Mouse (Mus musculus) large intestine, adult 2 months (tissue): ENCODE measurements around the gene Slc35f6. TPM values are rescaled to one million over a fixed set of nuclear protein-coding genes. Genes with fewer than 3 reads are reported as not detected.
"Not testable (repeated sequence)": the region's sequence is repeated elsewhere in the genome, so short reads cannot be mapped to it uniquely, and the experiment has no call there.

Experiments used
- DNase-seq: peaks from one replicate; pipeline ENCODE4 v3.0.0-alpha.2; 2012; ENCODE audit warnings: low read depth, low spot score
- WGBS: fragments of 180-500 bp; shearing (Covaris S2); methylation state at CpG from one replicate; pipeline ENCODE4 v1.1.7; 2018; 5-methylcytosine and 5-hydroxymethylcytosine counted together
- polyA plus RNA-seq: library from polyadenylated mRNA; depleted of rRNA; stranded (reverse); fragments of >200 nt; gene quantifications from 2 replicates; pipeline ENCODE4 v1.2.3, GENCODE M21; 2012; rRNA removed

Gene Slc35f6
- polyA plus RNA-seq, 1 experiment: 49.1 TPM

DNA sequence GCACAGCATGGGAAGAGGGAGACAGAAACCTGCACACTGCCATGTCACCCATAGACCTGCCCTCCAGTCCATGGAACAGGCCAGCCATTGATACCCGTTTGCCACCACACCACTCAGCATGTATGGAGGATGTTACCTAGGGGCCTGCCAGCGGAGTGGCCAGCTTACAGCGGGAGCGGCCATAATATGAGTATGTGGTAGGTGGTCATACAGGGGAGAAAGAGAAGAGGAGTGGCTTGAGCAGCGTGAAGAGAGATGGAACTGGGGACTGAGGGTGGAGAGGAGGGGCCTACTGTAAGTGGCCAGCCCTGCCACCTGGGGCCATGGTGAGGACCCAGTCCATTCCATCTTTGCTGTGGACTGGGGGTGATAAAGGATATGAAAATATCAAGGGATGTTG is 34.2 kb downstream of the Slc35f6 start:
- WGBS: 87% methylated on average over 5 of the region's 5 CpGs

GRCm38 (mm10) chr5:30682967-30683600 is 35.4 kb downstream of the Slc35f6 start:
- no peak for DNase-seq

More for the DNA sequence above, 34.2 kb downstream of the Slc35f6 start:
- no peak for DNase-seq

DNA sequence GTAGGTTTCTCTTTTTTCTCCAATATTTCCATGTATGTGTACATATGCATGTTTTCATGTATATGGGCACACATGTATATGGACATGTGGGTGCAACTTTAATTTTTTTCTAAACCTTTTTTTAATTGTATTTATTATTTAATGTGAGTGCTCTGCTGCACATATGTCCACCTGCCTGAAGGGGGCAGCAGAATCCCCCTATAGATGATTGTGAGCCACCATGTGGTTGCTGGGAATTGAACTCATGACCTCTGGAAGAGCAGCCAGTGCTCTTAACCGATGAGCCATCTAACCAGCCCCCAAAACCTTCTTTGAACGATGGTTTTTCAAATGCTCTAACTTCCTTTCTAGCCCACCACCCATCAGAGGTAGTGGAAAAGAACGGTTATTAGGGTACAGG is 36.3 kb downstream of the Slc35f6 start:
- no peak for DNase-seq
- WGBS: 76% methylated on average over 3 of the region's 3 CpGs

GRCm38 (mm10) chr5:30686781-30687180 is 39.0 kb downstream of the Slc35f6 start:
- no peak for DNase-seq
- WGBS: 62% methylated on average over 3 of the region's 3 CpGs

- 76% methylated on average over 8 of the region's 8 CpGs for WGBS
- no peak for DNase-seq
Measured at GRCm38 (mm10) chr5:30700361-30701000, 52.7 kb downstream of the Slc35f6 start.

GRCm38 (mm10) chr5:30701373-30701772 is 53.6 kb downstream of the Slc35f6 start:
- not testable (repeated sequence) for DNase-seq
- 45% methylated on average over 4 of the region's 4 CpGs for WGBS

- no peak for DNase-seq
Measured at GRCm38 (mm10) chr5:30701866-30702265, 54.1 kb downstream of the Slc35f6 start.

More at GRCm38 (mm10) chr5:30701866-30702265, 54.1 kb downstream of the Slc35f6 start:
- WGBS: 75% methylated on average over 3 of the region's 3 CpGs

Other genes with a start within 250 kb of the Slc35f6 start
- 0.04 and 0.14 TPM in 2 replicates for gene Otof, start 186.0 kb upstream of the Slc35f6 start, polyA plus RNA-seq
- gene 1700001C02Rik, start 181.9 kb upstream of the Slc35f6 start, polyA plus RNA-seq: not detected in 2 replicates
- gene Cib4, start 102.1 kb upstream of the Slc35f6 start, polyA plus RNA-seq: not detected in 2 replicates
- 11.4 and 12.4 TPM in 2 replicates for gene Kcnk3, start 59.8 kb upstream of the Slc35f6 start, polyA plus RNA-seq
- gene Cenpa, start 18.8 kb downstream of the Slc35f6 start, polyA plus RNA-seq: 53.2 and 53.8 TPM in 2 replicates
- gene Dpysl5, start 63.6 kb downstream of the Slc35f6 start, polyA plus RNA-seq: 0.70 and 0.92 TPM in 2 replicates
- 25.3 and 26.2 TPM in 2 replicates for gene Mapre3, start 166.7 kb downstream of the Slc35f6 start, polyA plus RNA-seq
- gene Tmem214, start 220.1 kb downstream of the Slc35f6 start, polyA plus RNA-seq: 84.2 and 95.4 TPM in 2 replicates
- gene Agbl5, start 240.8 kb downstream of the Slc35f6 start, polyA plus RNA-seq: 9.1 and 11.9 TPM in 2 replicates